Mouse (Mus musculus) lung, embryonic 16.5 days (tissue): ENCODE measurements around the gene Tspan31. TPM values are rescaled to one million over a fixed set of nuclear protein-coding genes. Genes with fewer than 3 reads are reported as not detected.

Experiments used
- ATAC-seq: fragments of 200-750 bp; cut with Nextera tagmentation; 2 replicates; pipeline ENCODE4 v1.8.0; 2017; ENCODE audit warnings: low read depth, mild to moderate bottlenecking, moderate library complexity
- H3K27ac ChIP-seq: fragments of 300-500 bp; sonication (generic); 2 replicates; pipeline ENCODE4 v1.5.1; 2014; ENCODE audit warnings: mild to moderate bottlenecking, control low read depth, low read length
- H3K27me3 ChIP-seq: fragments of 300-500 bp; sonication (generic); 2 replicates; pipeline ENCODE4 v1.6.1; 2014; ENCODE audit warnings: low read depth, low read length, mixed read lengths; ENCODE audit not compliant: control insufficient read depth, insufficient read depth
- H3K36me3 ChIP-seq: fragments of 300-500 bp; sonication (generic); 2 replicates; pipeline ENCODE4 v1.6.1; 2014; ENCODE audit warnings: low read length; ENCODE audit not compliant: control insufficient read depth, insufficient read depth
- H3K4me1 ChIP-seq: fragments of 300-500 bp; sonication (generic); replicated peaks from 2 replicates; pipeline ENCODE4 v1.6.1; 2014; ENCODE audit warnings: low read length, mixed read lengths; ENCODE audit not compliant: control insufficient read depth, insufficient read depth
- H3K4me2 ChIP-seq: fragments of 300-500 bp; sonication (generic); 2 replicates; pipeline ENCODE4 v1.6.1; 2014; ENCODE audit warnings: low read depth, low read length, control low read depth
- H3K4me3 ChIP-seq: fragments of 300-500 bp; sonication (generic); 2 replicates; pipeline ENCODE4 v1.5.1; 2014; ENCODE audit warnings: mild to moderate bottlenecking, low read length, control low read depth
- H3K9ac ChIP-seq: fragments of 300-500 bp; sonication (generic); 2 replicates; pipeline ENCODE4 v1.6.1; 2014; ENCODE audit warnings: low read length, control low read depth
- H3K9me3 ChIP-seq: fragments of 300-500 bp; sonication (generic); 2 replicates; pipeline ENCODE4 v1.6.1; 2016; ENCODE audit warnings: low read length; ENCODE audit not compliant: control insufficient read depth
- WGBS: fragments of 180-500 bp; shearing (Covaris S2); extraction: QIAGEN DNeasy Blood & Tissue Kit; methylation state at CpG from one replicate; pipeline ENCODE4 v1.1.7; 2014; 5-methylcytosine and 5-hydroxymethylcytosine counted together
- polyA plus RNA-seq: library from polyadenylated mRNA; unstranded; fragments of >200 nt; fragmentation: Nextera tagmentation; extraction: Ambion mirVana; gene quantifications from 2 replicates; pipeline ENCODE4 v1.2.1, GENCODE M21; 2015

Tspan31 gene
- polyA plus RNA-seq, 1 experiment from 2014 or later = 165 TPM

DNA sequence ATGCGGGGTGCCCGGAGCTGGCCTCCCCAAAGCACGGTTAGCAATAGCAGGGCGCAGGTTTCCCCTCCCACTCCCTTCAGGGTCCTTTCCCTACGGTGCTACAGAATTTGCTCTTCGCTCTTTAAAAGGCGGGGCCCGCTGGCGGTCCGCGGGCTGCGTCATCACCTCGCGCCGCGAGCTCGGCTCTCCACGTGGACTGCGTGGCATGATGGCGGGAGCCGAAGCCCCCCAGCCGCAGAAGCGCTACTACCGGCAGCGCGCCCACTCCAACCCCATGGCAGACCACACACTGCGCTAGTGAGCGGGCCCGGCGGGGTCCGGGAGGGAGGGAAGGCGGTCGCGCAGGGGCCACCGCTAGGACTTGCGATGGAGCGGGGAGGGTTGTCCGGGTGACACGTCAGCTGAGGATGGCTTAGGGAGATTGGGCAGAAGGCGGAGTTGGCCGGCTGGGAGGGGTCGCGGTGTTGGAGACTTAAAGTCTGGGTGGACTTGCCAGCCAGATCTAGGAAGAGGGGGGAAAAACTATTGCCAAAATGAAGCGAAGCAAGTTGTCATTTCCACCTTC is 28.2 kb downstream of the Tspan31 start:
- under 1% methylated on average over 44 of the region's 44 CpGs for WGBS
- peaks cover 10% of the 10 kb centered on the region for H3K4me1 ChIP-seq
- peak; percentile 91 for ATAC-seq

DNA sequence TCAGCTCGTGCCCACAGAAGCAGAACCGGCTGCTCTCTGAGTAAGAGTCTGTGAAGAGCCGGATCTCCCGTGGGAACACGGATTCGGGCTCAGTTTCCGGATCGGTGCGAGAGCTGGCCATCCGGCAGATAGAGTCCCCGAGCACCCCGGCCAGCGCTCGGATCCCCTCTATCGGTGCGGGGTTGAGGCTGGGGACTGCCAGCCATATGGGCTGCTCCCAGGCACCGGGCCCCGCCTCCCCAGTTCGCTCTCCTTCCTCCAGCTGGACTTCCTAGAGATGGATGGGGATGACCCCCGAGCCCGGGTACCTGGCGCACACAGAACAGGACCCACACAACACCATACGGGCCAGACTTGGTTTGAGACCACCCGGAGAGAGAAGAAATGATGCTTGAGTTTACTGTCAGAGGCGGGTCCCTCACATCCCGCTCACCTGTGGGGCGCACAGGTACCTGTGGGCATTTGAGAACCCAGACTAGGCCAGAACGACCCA is 28.7 kb downstream of the Tspan31 start, which contains the start of the genes Mettl1 and Eef1akmt3:
TSS of gene Mettl1 (plus strand) at position 141 of the 493 bp plus-strand sequence.
TSS of gene Eef1akmt3 (minus strand) at position 240 of the 493 bp plus-strand sequence.
- Histone ChIP-seq H3K27me3 (no peaks in the 10 kb centered on the region; the same call in 1 of the 2 replicates), H3K4me3 (peak within 1 kb of the TSS; percentile 90), H3K36me3 (peaks cover 1% of the 10 kb centered on the region; the same call in 1 of the 2 replicates), H3K9me3 (no peaks in the 10 kb centered on the region), H3K4me2 (peak within 1 kb of the TSS; percentile 84), H3K9ac (peak within 1 kb of the TSS; percentile 69), H3K27ac (peak within 1 kb of the TSS; percentile 62; the same call in 1 of the 2 replicates), H3K4me1 (peaks cover 10% of the 10 kb centered on the region)
- peak; percentile 70 for ATAC-seq
- under 1% methylated on average over 28 of the region's 28 CpGs for WGBS

More for the DNA sequence above, 28.2 kb downstream of the Tspan31 start:
- Histone ChIP-seq H3K9ac (peak overlapping the region; percentile 69), H3K4me3 (peak overlapping the region; percentile 90), H3K4me2 (peak overlapping the region; percentile 84), H3K9me3 (no peaks in the 10 kb centered on the region), H3K27ac (peak overlapping the region; percentile 62; the same call in 1 of the 2 replicates), H3K36me3 (peaks cover 2% of the 10 kb centered on the region; the same call in 1 of the 2 replicates), H3K27me3 (no peaks in the 10 kb centered on the region; the same call in 1 of the 2 replicates)

- Histone ChIP-seq H3K36me3 (no peaks in the 10 kb centered on the region; the same call in 1 of the 2 replicates), H3K9ac (peak overlapping the region; percentile 69), H3K4me2 (peak overlapping the region; percentile 84), H3K4me1 (peaks cover 10% of the 10 kb centered on the region), H3K4me3 (peak overlapping the region; percentile 90), H3K9me3 (no peaks in the 10 kb centered on the region), H3K27ac (no peak overlapping the region), H3K27me3 (no peaks in the 10 kb centered on the region; the same call in 1 of the 2 replicates)
- WGBS = under 1% methylated on average over 20 of the region's 20 CpGs
- peak; percentile 17; the same call in 1 of the 2 replicates for ATAC-seq
Observed at GRCm38 (mm10) chr10:127040569-127041214, 29.4 kb downstream of the Tspan31 start.

- H3K9me3 ChIP-seq = no peaks in the 10 kb centered on the region
- H3K4me2 ChIP-seq = no peak overlapping the region
- no peak overlapping the region for H3K27ac ChIP-seq
- no peaks in the 10 kb centered on the region for H3K36me3 ChIP-seq
- no peak overlapping the region for H3K4me3 ChIP-seq
- no peak for ATAC-seq
- no peak overlapping the region for H3K9ac ChIP-seq
- WGBS = 76% methylated on average over 12 of the region's 12 CpGs
- peaks cover 6% of the 10 kb centered on the region for H3K4me1 ChIP-seq
- no peaks in the 10 kb centered on the region; the same call in 1 of the 2 replicates for H3K27me3 ChIP-seq
Observed at GRCm38 (mm10) chr10:127037641-127038040, 32.4 kb downstream of the Tspan31 start.

DNA sequence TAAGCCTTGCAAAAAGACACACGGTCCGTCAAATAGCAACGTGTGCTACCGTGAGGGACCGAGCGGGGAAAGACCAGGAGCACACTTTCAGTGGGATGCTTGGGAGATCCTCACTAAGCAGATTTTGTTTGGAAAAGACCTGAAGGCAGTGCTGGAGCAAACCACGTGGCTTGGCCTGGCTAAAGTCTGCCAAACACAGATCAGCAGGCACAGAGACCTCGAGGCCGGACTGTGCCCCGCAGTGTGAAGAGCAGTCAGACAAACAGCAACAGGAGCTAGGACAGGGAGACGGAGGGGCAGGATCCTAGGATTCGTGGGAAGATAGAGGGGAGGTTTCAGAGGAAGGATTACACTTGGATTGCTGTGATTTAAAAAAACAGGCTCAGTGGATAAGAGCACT is 33.8 kb downstream of the Tspan31 start:
- no peak overlapping the region for H3K4me3 ChIP-seq
- H3K4me1 ChIP-seq = 0 out of 2 replicates have a peak, but pooled peaks cover 2% of the 10 kb centered on the region
- H3K27ac ChIP-seq = no peak overlapping the region
- no peak overlapping the region for H3K9ac ChIP-seq
- no peak overlapping the region for H3K4me2 ChIP-seq
- WGBS = 74% methylated on average over 12 of the region's 12 CpGs
- H3K36me3 ChIP-seq = no peaks in the 10 kb centered on the region
- no peak for ATAC-seq
- H3K9me3 ChIP-seq = no peaks in the 10 kb centered on the region
- H3K27me3 ChIP-seq = no peaks in the 10 kb centered on the region; the same call in 1 of the 2 replicates

- WGBS = 75% methylated on average over 8 of the region's 8 CpGs
- H3K4me1 ChIP-seq = no peaks in the 10 kb centered on the region; the same call in 1 of the 2 replicates
- no peak overlapping the region for H3K9ac ChIP-seq
- peaks cover 3% of the 10 kb centered on the region; the same call in 1 of the 2 replicates for H3K36me3 ChIP-seq
- no peaks in the 10 kb centered on the region for H3K9me3 ChIP-seq
- H3K4me2 ChIP-seq = no peak overlapping the region
- no peak for ATAC-seq
- no peak overlapping the region for H3K4me3 ChIP-seq
- no peak overlapping the region for H3K27ac ChIP-seq
- no peaks in the 10 kb centered on the region; the same call in 1 of the 2 replicates for H3K27me3 ChIP-seq
Observed at GRCm38 (mm10) chr10:127033301-127033741, 36.7 kb downstream of the Tspan31 start.

- Histone ChIP-seq H3K36me3 (peaks cover 15% of the 10 kb centered on the region), H3K9ac (peak within 1 kb of the TSS; percentile 91), H3K4me1 (no peaks in the 10 kb centered on the region; the same call in 1 of the 2 replicates), H3K27me3 (no peaks in the 10 kb centered on the region), H3K4me2 (peak within 1 kb of the TSS; percentile 71), H3K9me3 (no peaks in the 10 kb centered on the region), H3K27ac (peak within 1 kb of the TSS; percentile 74), H3K4me3 (peak within 1 kb of the TSS; percentile 90)
- 5% methylated on average over 56 of the region's 56 CpGs for WGBS
- ATAC-seq = peak; percentile 92
Observed at GRCm38 (mm10) chr10:127030336-127031296, 39.4 kb downstream of the Tspan31 start, which contains the start of gene Tsfm. TSS of gene Tsfm (minus strand) at chr10:127030840.

- Histone ChIP-seq H3K4me3 (no peak overlapping the region), H3K36me3 (peaks cover 6% of the 10 kb centered on the region), H3K4me1 (no peaks in the 10 kb centered on the region), H3K9me3 (no peaks in the 10 kb centered on the region), H3K9ac (no peak overlapping the region), H3K27ac (no peak overlapping the region), H3K4me2 (no peak overlapping the region), H3K27me3 (no peaks in the 10 kb centered on the region)
- 76% methylated on average over 16 of the region's 16 CpGs for WGBS
- no peak for ATAC-seq
Observed at GRCm38 (mm10) chr10:127018422-127018821, 51.6 kb downstream of the Tspan31 start.
